12 mouse cellular contexts compared by ENCODE assay signal in the genomic region with DNA sequence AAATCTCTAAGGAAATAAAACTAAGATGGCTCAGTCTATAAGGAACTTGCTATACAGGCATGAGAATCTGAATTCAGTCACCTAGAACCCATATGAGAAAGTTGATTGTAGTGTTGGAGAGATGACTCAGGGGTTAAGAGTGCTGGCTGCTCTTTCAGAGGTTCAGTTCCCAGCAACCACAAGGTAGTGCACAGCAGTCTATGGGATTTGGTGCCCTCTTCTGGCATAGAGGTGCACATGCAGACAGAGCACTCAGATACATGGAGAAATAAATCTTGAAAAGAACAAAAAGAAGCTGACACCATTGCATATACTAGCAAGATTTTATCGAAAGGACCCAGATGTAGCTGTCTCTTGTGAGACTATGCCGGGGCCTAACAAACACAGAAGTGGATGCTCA. TPM values are rescaled to one million over a fixed set of nuclear protein-coding genes. Genes with fewer than 3 reads are reported as not detected.
DNase-seq lines count a peak whose midpoint lies in the region; ATAC-seq and TF ChIP-seq lines count a peak whose summit lies in the region.
"Had no signal": no experiment of that assay in that cellular context is flagged by ENCODE, and none has a peak within 500 bp of the region (broad histone marks: within the 10 kb centered on the region; RNA-seq: fewer than 3 reads in every experiment).

No protein-coding gene starts in this region.

- ATAC-seq in lung, postnatal 0 days: no peak
- ATAC-seq in neural tube, embryonic 15.5 days (ENCODE audit: low FRiP score): no peak

- H3K4me2 ChIP-seq in lung, postnatal 0 days (replicated peaks; ENCODE audit: low read depth, low read length): no peak overlapping the region
- H3K4me2 ChIP-seq in neural tube, embryonic 15.5 days: no peak overlapping the region
- H3K4me2 ChIP-seq: stomach, embryonic 15.5 days had no signal

- H3K36me3 ChIP-seq in lung, postnatal 0 days (ENCODE audit: insufficient read depth, low read length): peaks cover 6% of the 10 kb centered on the region; the same call in 1 of the 2 replicates
- H3K36me3 ChIP-seq in neural tube, embryonic 15.5 days: peaks cover 32% of the 10 kb centered on the region

- no peak for TF ChIP-seq POLR2A in cerebellum, adult 2 months (IDR thresholded peaks at IDR 0.05; ENCODE audit: borderline replicate concordance, insufficient read depth, low read length)

- no peaks in the 10 kb centered on the region for H3K27me3 ChIP-seq in cerebellum, adult 2 months (ENCODE audit: control insufficient read depth, insufficient read depth, low read length)
- H3K27me3 ChIP-seq in lung, postnatal 0 days (replicated peaks; ENCODE audit: insufficient read depth, low read length): no peaks in the 10 kb centered on the region
- no peaks in the 10 kb centered on the region for H3K27me3 ChIP-seq in neural tube, embryonic 15.5 days (replicated peaks)
- H3K27me3 ChIP-seq: stomach, embryonic 15.5 days had no signal

- no peak for TF ChIP-seq EP300 in lung, postnatal 0 days (IDR thresholded peaks at IDR 0.05)

- no peaks in the 10 kb centered on the region for H3K9me3 ChIP-seq in lung, postnatal 0 days (ENCODE audit: low read length)
- H3K9me3 ChIP-seq in neural tube, embryonic 15.5 days (replicated peaks): no peaks in the 10 kb centered on the region
- H3K9me3 ChIP-seq: stomach, embryonic 15.5 days had no signal

- no peaks in the 10 kb centered on the region for H3K4me1 ChIP-seq in cerebellum, adult 2 months (ENCODE audit: control insufficient read depth, insufficient read depth, low read length)
- no peaks in the 10 kb centered on the region for H3K4me1 ChIP-seq in lung, postnatal 0 days (ENCODE audit: insufficient read depth, low read depth, low read length)
- peaks cover 3% of the 10 kb centered on the region for H3K4me1 ChIP-seq in neural tube, embryonic 15.5 days
- H3K4me1 ChIP-seq: stomach, embryonic 15.5 days had no signal

- H3K9ac ChIP-seq in lung, postnatal 0 days (replicated peaks; ENCODE audit: low read depth): no peak overlapping the region
- H3K9ac ChIP-seq in neural tube, embryonic 15.5 days (replicated peaks): no peak overlapping the region
- H3K9ac ChIP-seq: stomach, embryonic 15.5 days had no signal

- peak; percentile 47; the same call in 1 of the 2 replicates for TF ChIP-seq CTCF in cerebellum, adult 2 months (IDR thresholded peaks at IDR 0.05; ENCODE audit: borderline replicate concordance, insufficient read depth, low read depth, low read length)
- TF ChIP-seq CTCF in lung, postnatal 0 days (IDR thresholded peaks at IDR 0.05): peak; percentile 60

- H3K4me3 ChIP-seq in cerebellum, adult 2 months (replicated peaks; ENCODE audit: insufficient read depth, low read depth, low read length): no peak overlapping the region
- H3K4me3 ChIP-seq in lung, postnatal 0 days (ENCODE audit: low read depth, low read length): no peak overlapping the region
- H3K4me3 ChIP-seq in neural tube, embryonic 15.5 days (replicated peaks): no peak overlapping the region
- H3K4me3 ChIP-seq: stomach, embryonic 15.5 days had no signal

- DNase-seq in cerebellum, adult 2 months: no peak
- no peak for DNase-seq in cerebellum, adult 9-11 months
- DNase-seq in lung, postnatal 0 days (ENCODE audit: low spot score): peak; percentile 10
- DNase-seq in lung, postnatal 25 days (ENCODE audit: low spot score): no peak
- DNase-seq in c-Kit-positive CD71-negative TER-119-negative erythroid progenitor cells, embryonic 14.5 days (ENCODE audit: low read depth): peak; percentile 24
- DNase-seq in retina, embryonic 14.5 days (ENCODE audit: low spot score): peak; percentile 55
- no peak for DNase-seq in adrenal gland, postnatal 25 days
- DNase-seq: cerebellum, adult 8-10 months; kidney, adult 9 months had no signal

- H3K27ac ChIP-seq in cerebellum, adult 2 months (ENCODE audit: insufficient read depth, low read length): no peak overlapping the region
- H3K27ac ChIP-seq in lung, postnatal 0 days (ENCODE audit: low read length): no peak overlapping the region
- H3K27ac ChIP-seq in neural tube, embryonic 15.5 days (replicated peaks): no peak overlapping the region
- H3K27ac ChIP-seq: stomach, embryonic 15.5 days had no signal

- WGBS in cerebellum, adult 2 months: 90% methylated on average over 2 of the region's 2 CpGs
- 76% methylated on average over 2 of the region's 2 CpGs for WGBS in lung, postnatal 0 days
- 90% methylated on average over 2 of the region's 2 CpGs for WGBS in neural tube, embryonic 15.5 days

RNA-seq across cellular contexts. Expression of gene Mrpl11, which starts 6.3 kb away (rescaled TPM):
- polyA plus RNA-seq in cerebellum, adult 2 months (2012; rRNA removed): 68.5 and 74.2 TPM in 2 replicates
- polyA plus RNA-seq in lung, postnatal 0 days (2015; fragmentation: Nextera tagmentation; extraction: Ambion mirVana): 52.1 and 55.1 TPM in 2 replicates
- polyA plus RNA-seq in neural tube, embryonic 15.5 days (2015; fragmentation: Nextera tagmentation; extraction: Ambion mirVana): 97.3 and 105 TPM in 2 replicates
- 51.7 and 51.8 TPM in 2 replicates for total RNA-seq in adrenal gland, postnatal 25 days (2021)

RNA-seq across cellular contexts. Expression of gene Npas4, which starts 21.9 kb away (rescaled TPM):
- 2.5 and 2.9 TPM in 2 replicates for polyA plus RNA-seq in cerebellum, adult 2 months (2012; rRNA removed)
- 0.04 TPM in 1 of 2 replicates, not detected in the other for polyA plus RNA-seq in lung, postnatal 0 days (2015; fragmentation: Nextera tagmentation; extraction: Ambion mirVana)
- polyA plus RNA-seq in neural tube, embryonic 15.5 days (2015; fragmentation: Nextera tagmentation; extraction: Ambion mirVana): 0.36 and 0.42 TPM in 2 replicates
- total RNA-seq in adrenal gland, postnatal 25 days (2021): 0.33 and 0.43 TPM in 2 replicates
- polyA plus RNA-seq: liver, embryonic 16.5 days had no signal

RNA-seq across cellular contexts. Expression of gene Peli3, which starts 25.3 kb away (rescaled TPM):
- polyA plus RNA-seq in cerebellum, adult 2 months (2012; rRNA removed): 22.5 and 22.6 TPM in 2 replicates
- polyA plus RNA-seq in lung, postnatal 0 days (2015; fragmentation: Nextera tagmentation; extraction: Ambion mirVana): 0.85 and 1.8 TPM in 2 replicates
- polyA plus RNA-seq in neural tube, embryonic 15.5 days (2015; fragmentation: Nextera tagmentation; extraction: Ambion mirVana): 12.0 and 13.2 TPM in 2 replicates
- 8.4 and 11.4 TPM in 2 replicates for total RNA-seq in adrenal gland, postnatal 25 days (2021)

RNA-seq across cellular contexts. Expression of gene Dpp3, which starts 40.1 kb away (rescaled TPM):
- polyA plus RNA-seq in cerebellum, adult 2 months (2012; rRNA removed): 61.0 and 61.2 TPM in 2 replicates
- 47.6 and 47.7 TPM in 2 replicates for polyA plus RNA-seq in lung, postnatal 0 days (2015; fragmentation: Nextera tagmentation; extraction: Ambion mirVana)
- 104 TPM in 2 replicates for polyA plus RNA-seq in neural tube, embryonic 15.5 days (2015; fragmentation: Nextera tagmentation; extraction: Ambion mirVana)
- total RNA-seq in adrenal gland, postnatal 25 days (2021): 102 and 126 TPM in 2 replicates

RNA-seq across cellular contexts. Expression of gene Slc29a2, which starts 55.4 kb away (rescaled TPM):
- polyA plus RNA-seq in cerebellum, adult 2 months (2012; rRNA removed): 23.8 and 24.0 TPM in 2 replicates
- 0.88 TPM in 2 replicates for polyA plus RNA-seq in lung, postnatal 0 days (2015; fragmentation: Nextera tagmentation; extraction: Ambion mirVana)
- 12.8 and 14.0 TPM in 2 replicates for polyA plus RNA-seq in neural tube, embryonic 15.5 days (2015; fragmentation: Nextera tagmentation; extraction: Ambion mirVana)
- total RNA-seq in adrenal gland, postnatal 25 days (2021): 4.9 and 5.0 TPM in 2 replicates

Comparison
In these comparisons a context has a peak if more than half of its experiments do, and no peak if none do; other contexts are left out.
1. DNase-seq: peak in lung, postnatal 0 days (single experiment), c-Kit-positive CD71-negative TER-119-negative erythroid progenitor cells, embryonic 14.5 days (single experiment) and retina, embryonic 14.5 days (single experiment); none in cerebellum, adult 2 months (0 of 2), cerebellum, adult 9-11 months (single experiment), lung, postnatal 25 days (single experiment) and adrenal gland, postnatal 25 days (single experiment).